Mouse (Mus musculus) small intestine, adult 10 weeks (tissue): ENCODE data around the gene Cyp2b9. TPM values are rescaled to one million over a fixed set of nuclear protein-coding genes. Genes with fewer than 3 reads are reported as not detected.

Experiments used
- polyA plus RNA-seq: library from polyadenylated mRNA; stranded (reverse); fragments of 350-450 nt; fragmentation: Illumina TruSeq; extraction: RNeasy Lipid Tissue Mini Kit (QIAGEN cat#74804); gene quantifications from one replicate; pipeline ENCODE4 v1.2.3, GENCODE M21; 2014; ENCODE audit warnings: low replicate concordance

Gene Cyp2b9
- not detected for polyA plus RNA-seq

DNA sequence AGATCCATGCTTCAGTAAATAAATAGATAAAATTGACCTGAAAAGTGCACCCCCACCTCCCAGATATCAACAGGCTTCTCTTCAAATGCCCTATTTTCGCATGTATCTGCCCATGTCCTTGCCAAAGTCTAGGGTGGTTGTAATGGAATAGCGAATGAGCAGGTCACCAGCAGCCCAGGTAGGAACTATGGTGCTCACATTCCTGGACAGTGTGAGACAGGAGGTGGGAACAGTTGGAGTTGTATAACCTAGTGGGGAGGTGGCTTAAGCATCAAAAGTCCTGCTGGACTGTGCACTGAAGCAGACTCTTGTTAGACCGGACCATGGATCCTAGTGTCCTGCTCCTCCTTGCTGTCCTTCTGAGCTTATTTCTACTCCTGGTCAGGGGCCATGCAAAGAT, at the start of gene Cyp2b9:
Cyp2b9 (plus strand) TSS at position 301 of the 400 bp plus-strand sequence.

DNA sequence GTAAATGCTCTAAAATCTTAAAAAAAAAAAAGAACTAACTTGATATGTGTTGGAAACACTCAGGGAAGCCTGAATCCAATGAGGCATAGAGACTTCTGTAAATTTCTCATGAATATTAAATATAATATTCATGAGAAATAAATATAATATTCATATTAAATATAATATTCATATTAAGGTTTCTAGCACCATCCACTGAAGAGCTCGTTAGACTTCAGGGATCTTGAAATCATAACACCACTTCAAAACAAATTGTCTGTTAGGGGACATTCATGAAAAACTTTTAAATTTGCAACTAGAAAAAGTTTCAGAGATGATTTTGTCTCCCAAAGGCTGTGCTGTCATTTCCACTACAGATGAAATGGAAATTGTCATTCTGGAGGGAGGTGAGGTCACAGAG, 86.8 kb downstream of the Cyp2b9 start, which contains the start of gene Vmn1r184:
Vmn1r184 (plus strand) TSS at position 301 of the 400 bp plus-strand sequence.

Other genes with a start within 250 kb of the Cyp2b9 start
- not detected for gene Cyp2b13, start 111.9 kb upstream of the Cyp2b9 start, polyA plus RNA-seq
- gene Vmn1r184, start 86.9 kb downstream of the Cyp2b9 start, polyA plus RNA-seq = not detected
- not detected for gene Cyp2a4, start 133.8 kb downstream of the Cyp2b9 start, polyA plus RNA-seq
- not detected for gene Nlrp9c, start 230.3 kb downstream of the Cyp2b9 start, polyA plus RNA-seq